Mouse (Mus musculus): ENCODE data around the gene Ebf1. TPM values are rescaled to one million over a fixed set of nuclear protein-coding genes. Genes with fewer than 3 reads are reported as not detected.

The Ebf1 gene
- polyA plus RNA-seq, 1 experiment from 2014 or later: 43.7 TPM

DNA sequence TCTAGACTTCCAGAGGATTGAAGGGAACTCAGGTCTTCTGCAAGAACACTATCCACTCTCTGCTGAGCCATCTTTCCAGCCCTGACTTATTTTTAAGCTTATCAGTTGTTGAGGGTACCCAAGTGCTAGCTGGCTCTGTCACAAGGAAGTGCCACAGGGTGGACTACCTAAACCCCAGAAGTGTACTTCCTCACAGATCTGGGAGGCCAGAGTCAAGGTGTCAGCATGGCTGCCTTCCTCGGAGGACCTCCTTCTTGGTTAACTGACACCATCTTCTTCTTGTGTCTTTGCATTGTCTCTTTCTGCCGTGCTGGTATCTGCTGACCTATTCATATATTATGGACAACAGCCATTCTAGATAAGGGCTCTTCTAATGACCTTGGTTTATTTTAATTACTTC is 89.3 kb downstream of the Ebf1 start:
- H3K9me3 ChIP-seq (ENCODE audit: control insufficient read depth, low read length): no peaks in the 10 kb centered on the region
- ATAC-seq: no peak
- H3K4me1 ChIP-seq (replicated peaks; ENCODE audit: control insufficient read depth, insufficient read depth, low read length): no peaks in the 10 kb centered on the region
- H3K9ac ChIP-seq (replicated peaks; ENCODE audit: low read depth, low read length): no peak overlapping the region
- peaks cover 14% of the 10 kb centered on the region; the same call in 1 of the 2 replicates for H3K27me3 ChIP-seq (replicated peaks; ENCODE audit: control insufficient read depth, insufficient read depth, low read length)
- H3K4me2 ChIP-seq (ENCODE audit: low read length): no peak overlapping the region
- no peaks in the 10 kb centered on the region for H3K36me3 ChIP-seq (ENCODE audit: control insufficient read depth, insufficient read depth)
- 82% methylated on average over 2 of the region's 2 CpGs for WGBS
- no peak overlapping the region for H3K27ac ChIP-seq (ENCODE audit: low read length)
- H3K4me3 ChIP-seq (replicated peaks; ENCODE audit: low read length): no peak overlapping the region

DNA sequence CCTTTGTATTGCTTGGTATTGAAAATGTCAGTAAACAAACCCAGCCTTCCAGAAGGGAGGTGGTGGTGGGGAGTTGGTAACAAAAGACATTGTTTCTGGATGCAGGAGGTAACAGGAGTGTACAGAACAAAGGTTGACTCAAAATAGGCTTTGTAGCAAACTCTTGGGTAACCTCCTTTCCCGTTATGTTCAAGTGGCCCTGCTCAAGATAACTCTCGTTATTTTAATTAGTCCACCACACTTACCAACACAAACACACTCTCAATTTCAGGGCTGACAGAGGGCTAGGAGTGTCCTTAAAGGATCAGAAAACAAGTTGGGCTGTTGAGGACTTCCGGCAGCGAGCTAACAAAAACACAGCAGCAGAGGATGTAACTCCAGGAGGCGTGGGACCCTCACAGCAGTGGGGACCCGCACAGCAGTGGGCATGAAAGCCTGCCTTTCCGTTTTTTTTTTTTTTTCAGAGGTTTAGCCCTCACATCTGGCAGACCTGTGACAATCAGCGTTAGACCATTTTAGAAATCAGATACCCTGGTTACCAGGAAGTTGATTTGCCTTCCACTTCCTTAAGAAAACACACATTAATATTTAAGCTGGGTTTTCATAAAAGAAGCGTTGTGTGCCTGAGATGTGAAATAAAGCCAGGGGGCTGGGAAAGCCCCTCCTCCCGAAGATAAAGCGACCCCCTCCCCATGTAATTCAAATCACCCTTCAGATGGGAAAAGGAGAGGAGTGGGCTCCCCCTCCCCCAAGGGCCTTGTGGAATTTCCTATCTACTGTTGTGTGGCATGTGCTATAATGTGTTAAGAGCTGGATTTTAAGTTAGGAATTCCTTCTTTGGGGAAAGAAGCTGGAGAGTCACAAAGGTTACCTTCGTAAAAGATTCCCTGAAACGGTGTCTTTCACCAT is 90.5 kb downstream of the Ebf1 start:
- H3K4me1 ChIP-seq (replicated peaks; ENCODE audit: control insufficient read depth, insufficient read depth, low read length): no peaks in the 10 kb centered on the region
- H3K4me3 ChIP-seq (replicated peaks; ENCODE audit: low read length): no peak overlapping the region
- H3K27ac ChIP-seq (ENCODE audit: low read length): no peak overlapping the region
- H3K9me3 ChIP-seq (ENCODE audit: control insufficient read depth, low read length): no peaks in the 10 kb centered on the region
- H3K9ac ChIP-seq (replicated peaks; ENCODE audit: low read depth, low read length): no peak overlapping the region
- peaks cover 15% of the 10 kb centered on the region; the same call in 1 of the 2 replicates for H3K27me3 ChIP-seq (replicated peaks; ENCODE audit: control insufficient read depth, insufficient read depth, low read length)
- no peak overlapping the region for H3K4me2 ChIP-seq (ENCODE audit: low read length)
- no peak for ATAC-seq
- WGBS: 15% methylated on average over 13 of the region's 13 CpGs
- H3K36me3 ChIP-seq (ENCODE audit: control insufficient read depth, insufficient read depth): no peaks in the 10 kb centered on the region

DNA sequence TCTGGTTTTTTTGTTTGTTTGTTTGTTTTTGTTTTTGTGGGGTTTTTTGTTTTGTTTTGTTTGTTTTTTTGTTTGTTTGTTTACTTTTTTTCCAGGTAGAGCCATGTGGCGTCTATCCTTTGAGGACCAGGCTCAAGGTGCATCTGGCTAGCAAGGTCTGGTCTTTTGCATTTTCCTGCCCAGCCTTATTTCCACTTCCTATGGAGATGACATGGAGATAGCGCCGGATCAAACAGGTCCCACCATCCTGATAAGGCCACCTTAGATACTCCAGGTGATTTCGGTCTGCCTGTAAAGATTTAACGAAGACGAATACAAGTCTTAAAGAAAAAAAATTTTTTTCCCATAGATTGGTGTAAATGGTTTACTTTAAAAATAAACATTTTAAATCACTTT is 91.2 kb downstream of the Ebf1 start:
- no peaks in the 10 kb centered on the region for H3K4me1 ChIP-seq (replicated peaks; ENCODE audit: control insufficient read depth, insufficient read depth, low read length)
- WGBS: 87% methylated on average over 6 of the region's 6 CpGs
- no peak for ATAC-seq
- H3K9ac ChIP-seq (replicated peaks; ENCODE audit: low read depth, low read length): no peak overlapping the region
- no peak overlapping the region for H3K4me3 ChIP-seq (replicated peaks; ENCODE audit: low read length)
- peaks cover 19% of the 10 kb centered on the region; the same call in 1 of the 2 replicates for H3K27me3 ChIP-seq (replicated peaks; ENCODE audit: control insufficient read depth, insufficient read depth, low read length)
- no peaks in the 10 kb centered on the region for H3K36me3 ChIP-seq (ENCODE audit: control insufficient read depth, insufficient read depth)
- H3K4me2 ChIP-seq (ENCODE audit: low read length): no peak overlapping the region
- H3K27ac ChIP-seq (ENCODE audit: low read length): no peak overlapping the region
- no peaks in the 10 kb centered on the region for H3K9me3 ChIP-seq (ENCODE audit: control insufficient read depth, low read length)

DNA sequence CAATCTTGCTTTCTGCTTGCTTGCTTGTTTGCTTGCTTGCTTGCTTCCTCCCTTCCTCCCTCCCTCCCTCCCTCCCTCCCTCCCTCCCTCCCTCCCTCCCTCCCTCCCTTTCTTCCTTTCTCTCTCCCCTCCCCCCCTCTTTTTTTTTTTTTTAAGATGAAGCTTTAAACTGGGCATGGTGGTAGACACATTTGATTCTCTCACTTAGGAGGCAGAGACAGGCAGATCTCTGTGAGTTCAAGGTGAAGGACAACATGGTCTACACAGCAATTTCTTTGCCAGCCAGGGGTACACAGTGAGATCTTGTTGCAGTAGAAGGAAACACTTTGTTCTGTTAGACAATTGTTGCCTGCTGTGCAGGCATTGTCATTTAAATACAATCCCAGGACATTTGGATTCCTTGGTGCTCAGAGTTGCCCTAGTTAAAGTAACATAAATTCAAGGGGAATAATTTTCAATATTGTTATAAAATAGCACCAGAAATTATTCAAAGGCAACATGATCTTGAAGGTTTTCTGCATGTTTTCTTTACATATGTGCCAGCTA is 92.0 kb downstream of the Ebf1 start:
- Histone ChIP-seq H3K4me1 (replicated peaks; ENCODE audit: control insufficient read depth, insufficient read depth, low read length) (no peaks in the 10 kb centered on the region), H3K9me3 (ENCODE audit: control insufficient read depth, low read length) (no peaks in the 10 kb centered on the region), H3K27me3 (replicated peaks; ENCODE audit: control insufficient read depth, insufficient read depth, low read length) (peaks cover 17% of the 10 kb centered on the region; the same call in 1 of the 2 replicates), H3K4me2 (ENCODE audit: low read length) (no peak overlapping the region), H3K9ac (replicated peaks; ENCODE audit: low read depth, low read length) (no peak overlapping the region), H3K27ac (ENCODE audit: low read length) (no peak overlapping the region), H3K4me3 (replicated peaks; ENCODE audit: low read length) (no peak overlapping the region), H3K36me3 (ENCODE audit: control insufficient read depth, insufficient read depth) (no peaks in the 10 kb centered on the region)
- no peak for ATAC-seq

DNA sequence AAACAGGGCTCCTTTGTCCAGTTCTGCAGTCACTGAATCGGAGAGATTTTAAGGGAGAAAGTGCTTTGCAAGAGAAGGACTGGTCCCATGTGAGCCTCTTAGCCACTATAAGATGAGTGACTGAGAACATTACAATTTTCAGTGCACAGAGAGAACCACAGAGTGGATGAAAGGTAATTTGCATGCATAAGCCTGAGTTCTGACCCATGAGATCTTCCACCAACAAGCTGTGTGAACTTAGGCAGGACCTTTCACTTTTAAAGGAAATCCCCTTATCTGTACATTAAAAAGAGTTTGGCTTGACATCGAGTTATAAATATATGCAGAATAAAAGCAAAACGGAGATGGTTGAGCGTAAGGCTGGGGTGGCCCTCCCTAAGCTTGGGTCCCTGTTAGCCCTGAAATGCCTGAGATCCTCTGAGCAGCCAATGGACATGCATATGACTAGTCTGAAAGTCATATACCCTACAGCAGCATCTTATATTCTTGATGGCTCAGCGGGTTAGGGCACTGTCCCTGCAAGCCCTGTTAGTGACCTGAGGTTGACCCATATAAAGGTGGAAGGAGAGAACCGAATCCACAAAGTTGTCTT is 92.8 kb downstream of the Ebf1 start:
- Histone ChIP-seq H3K4me2 (ENCODE audit: low read length) (no peak overlapping the region), H3K9ac (replicated peaks; ENCODE audit: low read depth, low read length) (no peak overlapping the region), H3K27me3 (replicated peaks; ENCODE audit: control insufficient read depth, insufficient read depth, low read length) (peaks cover 17% of the 10 kb centered on the region; the same call in 1 of the 2 replicates), H3K36me3 (ENCODE audit: control insufficient read depth, insufficient read depth) (no peaks in the 10 kb centered on the region), H3K4me1 (replicated peaks; ENCODE audit: control insufficient read depth, insufficient read depth, low read length) (no peaks in the 10 kb centered on the region), H3K4me3 (replicated peaks; ENCODE audit: low read length) (no peak overlapping the region), H3K27ac (ENCODE audit: low read length) (no peak overlapping the region), H3K9me3 (ENCODE audit: control insufficient read depth, low read length) (no peaks in the 10 kb centered on the region)
- ATAC-seq: no peak
- WGBS: 87% methylated on average over 6 of the region's 6 CpGs

DNA sequence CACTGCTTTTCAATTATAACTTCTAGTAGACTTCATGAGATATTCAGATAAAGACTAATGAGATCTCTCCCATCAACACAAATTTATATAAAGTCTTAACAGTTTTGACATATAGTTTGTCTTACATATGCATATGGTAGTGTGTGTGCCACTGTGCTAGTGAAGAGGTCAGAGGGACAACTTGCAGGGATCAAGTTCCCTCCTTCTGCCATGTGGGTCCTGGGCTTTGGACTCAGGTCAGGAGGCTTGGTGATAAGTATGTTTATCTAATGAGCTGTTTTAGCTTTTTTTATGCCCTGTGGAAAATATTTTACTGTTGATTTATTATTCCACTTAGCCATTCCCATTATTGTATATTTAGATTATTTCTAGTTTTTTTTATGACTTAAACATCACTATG is 93.7 kb downstream of the Ebf1 start:
- H3K36me3 ChIP-seq (ENCODE audit: control insufficient read depth, insufficient read depth): no peaks in the 10 kb centered on the region
- no peaks in the 10 kb centered on the region for H3K9me3 ChIP-seq (ENCODE audit: control insufficient read depth, low read length)
- no peak overlapping the region for H3K9ac ChIP-seq (replicated peaks; ENCODE audit: low read depth, low read length)
- no peaks in the 10 kb centered on the region; the same call in 1 of the 2 replicates for H3K4me1 ChIP-seq (replicated peaks; ENCODE audit: control insufficient read depth, insufficient read depth, low read length)
- H3K27me3 ChIP-seq (replicated peaks; ENCODE audit: control insufficient read depth, insufficient read depth, low read length): peaks cover 15% of the 10 kb centered on the region; the same call in 1 of the 2 replicates
- H3K27ac ChIP-seq (ENCODE audit: low read length): no peak overlapping the region
- no peak overlapping the region for H3K4me3 ChIP-seq (replicated peaks; ENCODE audit: low read length)
- no peak for ATAC-seq
- H3K4me2 ChIP-seq (ENCODE audit: low read length): no peak overlapping the region

DNA sequence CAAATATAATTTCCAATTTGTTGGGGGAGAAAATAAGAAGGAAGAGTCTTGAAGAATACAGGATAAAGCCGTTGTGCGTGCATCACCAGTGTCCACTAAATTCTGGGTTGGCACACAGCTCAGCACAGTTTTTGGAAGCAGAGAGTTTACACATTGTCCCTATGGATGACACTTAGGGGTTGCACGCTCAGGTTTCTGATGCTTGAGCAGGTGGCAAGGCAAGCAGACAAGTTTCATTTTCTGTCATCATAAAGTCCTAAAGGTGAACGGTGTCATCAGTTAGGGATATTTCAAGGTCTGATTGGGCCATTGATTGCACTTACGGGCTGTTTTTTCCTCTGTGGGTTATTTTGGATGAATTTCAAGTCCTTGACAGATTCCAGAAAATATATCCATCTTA is 97.1 kb downstream of the Ebf1 start:
- ATAC-seq: no peak
- H3K27ac ChIP-seq (ENCODE audit: low read length): no peak overlapping the region
- no peak overlapping the region for H3K9ac ChIP-seq (replicated peaks; ENCODE audit: low read depth, low read length)
- H3K4me1 ChIP-seq (replicated peaks; ENCODE audit: control insufficient read depth, insufficient read depth, low read length): no peaks in the 10 kb centered on the region; the same call in 1 of the 2 replicates
- WGBS: 91% methylated on average over 5 of the region's 5 CpGs
- H3K4me2 ChIP-seq (ENCODE audit: low read length): no peak overlapping the region
- H3K4me3 ChIP-seq (replicated peaks; ENCODE audit: low read length): no peak overlapping the region
- H3K9me3 ChIP-seq (ENCODE audit: control insufficient read depth, low read length): no peaks in the 10 kb centered on the region
- H3K27me3 ChIP-seq (replicated peaks; ENCODE audit: control insufficient read depth, insufficient read depth, low read length): peaks cover 14% of the 10 kb centered on the region; the same call in 1 of the 2 replicates
- no peaks in the 10 kb centered on the region for H3K36me3 ChIP-seq (ENCODE audit: control insufficient read depth, insufficient read depth)

DNA sequence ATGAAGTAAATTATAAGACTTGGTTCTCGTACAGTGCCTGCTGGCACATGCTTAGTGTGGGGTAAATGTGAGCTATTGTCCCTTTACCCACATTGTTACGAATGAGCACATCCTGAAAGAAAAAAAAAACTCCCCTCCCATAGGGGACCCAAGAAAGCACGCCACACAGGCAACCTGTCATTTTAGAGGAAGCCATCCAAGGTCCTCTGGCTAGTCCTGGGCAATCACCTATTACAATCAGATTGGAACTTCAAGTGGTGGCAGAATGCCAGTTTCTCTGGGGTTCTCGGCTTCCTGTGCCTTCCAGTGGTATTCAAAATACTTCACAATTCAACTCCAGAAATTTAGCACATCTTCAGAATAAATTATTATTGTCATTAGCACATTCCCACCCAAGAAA is 98.7 kb downstream of the Ebf1 start:
- Histone ChIP-seq H3K27me3 (replicated peaks; ENCODE audit: control insufficient read depth, insufficient read depth, low read length) (peaks cover 10% of the 10 kb centered on the region; the same call in 1 of the 2 replicates), H3K4me2 (ENCODE audit: low read length) (no peak overlapping the region), H3K9ac (replicated peaks; ENCODE audit: low read depth, low read length) (no peak overlapping the region), H3K27ac (ENCODE audit: low read length) (no peak overlapping the region), H3K9me3 (ENCODE audit: control insufficient read depth, low read length) (no peaks in the 10 kb centered on the region), H3K4me1 (replicated peaks; ENCODE audit: control insufficient read depth, insufficient read depth, low read length) (no peaks in the 10 kb centered on the region; the same call in 1 of the 2 replicates), H3K36me3 (ENCODE audit: control insufficient read depth, insufficient read depth) (no peaks in the 10 kb centered on the region), H3K4me3 (replicated peaks; ENCODE audit: low read length) (no peak overlapping the region)
- ATAC-seq: no peak
- 53% methylated on average over 4 of the region's 4 CpGs for WGBS

DNA sequence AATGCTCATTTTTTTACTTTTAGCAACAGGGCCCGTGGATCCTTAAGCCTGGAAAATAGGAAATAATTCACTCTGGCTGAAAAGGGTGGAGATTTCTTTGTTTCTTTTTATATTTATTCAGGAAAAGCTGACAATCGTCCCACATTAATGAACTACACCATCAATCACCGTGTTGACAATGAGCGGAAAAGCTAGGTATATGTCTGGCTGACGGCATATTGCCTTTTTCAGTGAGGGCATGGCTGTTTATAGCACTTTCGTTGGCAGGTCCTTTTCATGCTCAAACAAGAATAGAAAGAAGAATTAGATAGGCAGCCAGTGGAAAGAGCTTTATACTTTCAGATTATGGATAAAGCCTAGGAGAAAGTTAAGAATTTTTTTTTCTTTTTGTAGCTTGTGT is 99.8 kb downstream of the Ebf1 start:
- H3K4me2 ChIP-seq (ENCODE audit: low read length): no peak overlapping the region
- WGBS: 41% methylated on average over 6 of the region's 6 CpGs
- ATAC-seq: no peak

More for the DNA sequence above, 99.8 kb downstream of the Ebf1 start:
- no peaks in the 10 kb centered on the region for H3K36me3 ChIP-seq (ENCODE audit: control insufficient read depth, insufficient read depth)
- no peaks in the 10 kb centered on the region; the same call in 1 of the 2 replicates for H3K4me1 ChIP-seq (replicated peaks; ENCODE audit: control insufficient read depth, insufficient read depth, low read length)
- no peak overlapping the region for H3K27ac ChIP-seq (ENCODE audit: low read length)
- H3K9me3 ChIP-seq (ENCODE audit: control insufficient read depth, low read length): no peaks in the 10 kb centered on the region
- H3K27me3 ChIP-seq (replicated peaks; ENCODE audit: control insufficient read depth, insufficient read depth, low read length): peaks cover 11% of the 10 kb centered on the region
- no peak overlapping the region for H3K4me3 ChIP-seq (replicated peaks; ENCODE audit: low read length)
- no peak overlapping the region for H3K9ac ChIP-seq (replicated peaks; ENCODE audit: low read depth, low read length)
